In the genomic region with DNA sequence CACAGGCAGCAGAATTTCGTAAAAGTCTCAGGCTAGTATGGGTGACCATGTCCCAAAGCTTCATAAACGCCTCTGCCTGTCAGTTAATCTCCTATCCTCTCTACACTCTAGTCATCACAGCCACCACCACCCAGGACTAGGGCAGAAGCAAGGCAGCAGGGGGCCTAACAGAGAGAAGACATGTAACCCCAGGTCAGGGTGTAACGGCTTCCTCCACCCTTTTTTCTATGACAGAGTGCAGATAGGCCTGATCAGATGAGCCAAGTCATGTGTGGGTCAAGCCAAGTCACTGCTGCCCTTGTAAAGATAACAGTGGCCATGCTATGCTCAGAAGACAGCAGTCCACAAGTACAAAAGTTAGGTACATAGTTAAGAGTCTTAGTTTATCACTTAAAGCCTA, we compare ENCODE assay signal across 18 mouse cellular contexts.
"Had no signal": no experiment of that assay in that cellular context is flagged by ENCODE, and none has a peak within 500 bp of the region (broad histone marks: within the 10 kb centered on the region; RNA-seq: fewer than 3 reads in every experiment).

No protein-coding gene starts in this region.

- H3K27ac ChIP-seq: kidney, postnatal 0 days; layer of hippocampus, adult 2 months; lung, embryonic 15.5 days; midbrain, embryonic 12.5 days; neural tube, embryonic 13.5 days had no signal

- H3K9me3 ChIP-seq: lung, embryonic 15.5 days; midbrain, embryonic 12.5 days; neural tube, embryonic 13.5 days had no signal

- H3K4me3 ChIP-seq: layer of hippocampus, adult 2 months; lung, embryonic 15.5 days; midbrain, embryonic 12.5 days; myocyte; neural tube, embryonic 13.5 days had no signal

- DNase-seq: kidney, adult 2 months; kidney, postnatal 25 days; layer of hippocampus, adult 9-11 months; lung, adult 18-20 months; lung, postnatal 10 days; lung, postnatal 36 days; right cerebral cortex, adult 18-20 months; right cerebral cortex, postnatal 14 days; thymus, adult 18-20 months; thymus, postnatal 36 days had no signal

- H3K36me3 ChIP-seq: lung, embryonic 15.5 days; midbrain, embryonic 12.5 days; neural tube, embryonic 13.5 days had no signal

- H3K27me3 ChIP-seq: lung, embryonic 15.5 days; midbrain, embryonic 12.5 days; neural tube, embryonic 13.5 days had no signal

- ATAC-seq: intestine, postnatal 0 days; midbrain, embryonic 16.5 days had no signal

- H3K4me2 ChIP-seq: lung, embryonic 15.5 days; midbrain, embryonic 12.5 days; neural tube, embryonic 13.5 days had no signal

- H3K9ac ChIP-seq: lung, embryonic 15.5 days; midbrain, embryonic 12.5 days; neural tube, embryonic 13.5 days had no signal

- H3K4me1 ChIP-seq: midbrain, embryonic 12.5 days had no signal
